Mouse (Mus musculus): ENCODE results near the gene Mrpl53. TPM values are rescaled to one million over a fixed set of nuclear protein-coding genes. Genes with fewer than 3 reads are reported as not detected.

The Mrpl53 gene
- total RNA-seq (2021) (100 to 1,000 TPM in 1 of 2 experiments, 10 to 100 TPM in 1; 95.3 to 112 TPM), polyA plus RNA-seq (2012; rRNA removed) (81.0 and 85.8 TPM in 2 replicates)
- long read RNA-seq, transcript Mrpl53-201 (3 exons, 695 nt): major isoform, 64 of 70 reads
- long read RNA-seq, partial matches to known transcripts: 3 of 70 reads
- long read RNA-seq, other reads (novel, unspliced or antisense): 3 of 70 reads

GRCm38 (mm10) chr6:83108762-83109668 is at the start of gene Mrpl53:
Gene Mrpl53, plus strand, starts transcription at chr6:83109040.
- peak; percentile 90 for DNase-seq

GRCm38 (mm10) chr6:83065995-83066394 is 42.8 kb upstream of the Mrpl53 start:
- no peak for DNase-seq

- DNase-seq: no peak
Measured at GRCm38 (mm10) chr6:83066441-83066840, 42.4 kb upstream of the Mrpl53 start.

- no peak for DNase-seq
Measured at GRCm38 (mm10) chr6:83068221-83068620, 40.6 kb upstream of the Mrpl53 start.

- no peak for DNase-seq
Measured at GRCm38 (mm10) chr6:83068706-83069487, 39.9 kb upstream of the Mrpl53 start.

GRCm38 (mm10) chr6:83069488-83070246 is 39.2 kb upstream of the Mrpl53 start:
- no peak for DNase-seq

- DNase-seq: no peak
Measured at GRCm38 (mm10) chr6:83070247-83070310, 38.8 kb upstream of the Mrpl53 start, which contains the start of gene Tlx2. Gene Tlx2, minus strand, starts transcription at chr6:83070293.

- DNase-seq: peak; percentile 54
Measured at GRCm38 (mm10) chr6:83070311-83071219, 38.3 kb upstream of the Mrpl53 start.

GRCm38 (mm10) chr6:83071220-83071619 is 37.6 kb upstream of the Mrpl53 start:
- peak; percentile 52 for DNase-seq

- no peak for DNase-seq
Measured at GRCm38 (mm10) chr6:83074979-83075378, 33.9 kb upstream of the Mrpl53 start.

- DNase-seq: peak; percentile 77
Measured at GRCm38 (mm10) chr6:83077630-83078323, 31.1 kb upstream of the Mrpl53 start, which contains the start of gene Pcgf1. Gene Pcgf1, plus strand, starts transcription at chr6:83077869.

GRCm38 (mm10) chr6:83078324-83078858 is 30.4 kb upstream of the Mrpl53 start:
- DNase-seq: peak; percentile 99

GRCm38 (mm10) chr6:83080210-83080609 is 28.6 kb upstream of the Mrpl53 start:
- DNase-seq: peak; percentile 1

GRCm38 (mm10) chr6:83083497-83083896 is 25.3 kb upstream of the Mrpl53 start:
- DNase-seq: no peak

- DNase-seq: no peak
Measured at GRCm38 (mm10) chr6:83084477-83084876, 24.4 kb upstream of the Mrpl53 start.

GRCm38 (mm10) chr6:83086121-83087035 is 22.5 kb upstream of the Mrpl53 start, which contains the start of gene Lbx2:
Gene Lbx2, plus strand, starts transcription at chr6:83086367.
- DNase-seq: peak; percentile 82

GRCm38 (mm10) chr6:83087205-83087925 is 21.5 kb upstream of the Mrpl53 start:
- peak; percentile 81 for DNase-seq

- DNase-seq: no peak
Measured at GRCm38 (mm10) chr6:83087926-83088260, 20.9 kb upstream of the Mrpl53 start.
